Mouse (Mus musculus): Measurements from ENCODE around the gene Lrrc8d.
A peak's percentile ranks its signal among the peaks of the same experiment; 100 is the strongest.
"Not testable (repeated sequence)": the region's sequence is repeated elsewhere in the genome, so short reads cannot be mapped to it uniquely, and the experiment has no call there.

The Lrrc8d gene

DNA sequence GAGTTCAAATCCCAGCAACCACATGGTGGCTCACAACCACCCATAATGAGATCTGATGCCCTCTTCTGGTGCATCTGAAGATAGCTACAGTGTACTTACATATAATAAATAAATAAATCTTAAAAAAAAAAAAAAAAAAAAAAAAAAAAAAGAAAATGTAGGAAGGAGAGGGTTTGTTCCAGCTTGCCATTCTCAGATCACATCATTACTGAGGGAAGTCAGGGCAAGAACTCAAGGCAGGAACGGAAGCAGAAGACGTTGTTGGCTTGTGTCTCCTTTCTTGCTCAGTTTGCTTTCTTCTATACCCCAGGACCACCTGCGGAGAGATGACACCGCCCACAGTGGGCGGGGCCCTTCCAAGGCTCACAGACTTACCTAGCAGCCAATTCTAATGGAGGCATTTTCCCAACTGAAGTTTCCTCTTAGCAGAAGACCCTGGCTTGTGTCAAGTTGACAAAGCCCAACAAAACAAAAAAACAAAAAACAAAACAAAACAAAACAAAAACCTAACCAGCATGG, 165.4 kb downstream of the Lrrc8d start:
- DNase-seq, result not testable (repeated sequence)

DNA sequence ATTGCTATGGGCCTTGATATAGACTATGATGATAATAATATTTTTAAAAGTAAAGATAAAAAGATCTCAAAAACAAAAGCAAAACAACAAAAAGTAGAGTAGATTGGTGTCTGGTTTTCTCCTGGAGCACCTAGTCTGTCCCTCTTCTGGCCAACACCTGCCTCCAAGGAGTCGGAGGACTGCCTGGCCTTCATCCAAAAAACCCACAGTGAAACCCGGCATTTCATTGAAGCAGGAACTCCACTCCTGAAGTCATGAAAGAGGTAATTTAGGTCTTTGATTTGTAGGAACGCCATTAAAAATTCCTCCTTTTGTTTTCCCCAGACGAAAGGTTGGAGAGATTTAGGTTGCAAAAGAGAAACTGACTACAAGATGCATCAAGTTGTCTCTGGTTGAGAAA, 167.7 kb downstream of the Lrrc8d start:
- DNase-seq, result no peak

DNA sequence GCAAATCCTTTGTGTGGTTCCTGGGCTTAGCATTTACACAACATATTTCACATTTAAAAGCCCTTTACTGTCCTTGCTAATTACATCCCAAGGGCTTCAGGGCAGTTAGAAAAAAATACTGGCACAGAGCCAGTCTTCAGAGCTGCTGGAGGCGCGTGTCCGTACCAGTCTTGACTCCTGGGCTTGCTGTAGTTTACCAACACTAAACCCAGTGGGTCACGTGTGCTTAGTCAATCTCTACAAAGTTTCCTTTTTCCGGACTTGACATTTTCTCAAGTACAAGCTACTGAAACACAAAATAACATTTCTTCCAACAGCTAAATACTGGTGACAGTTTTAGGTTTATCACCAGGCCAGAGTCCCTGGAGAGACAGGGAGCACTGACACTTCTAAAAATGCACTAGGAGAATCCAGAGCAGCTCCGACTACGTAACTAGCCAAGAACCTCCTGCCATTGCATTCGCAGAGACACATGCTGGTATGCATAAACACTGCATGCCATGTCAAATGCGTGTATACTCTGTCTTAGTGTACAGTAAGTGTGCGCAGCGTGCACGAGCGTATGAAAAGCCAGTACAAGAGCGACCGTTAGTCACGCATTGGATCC, 168.2 kb downstream of the Lrrc8d start:
- DNase-seq, result no peak

DNA sequence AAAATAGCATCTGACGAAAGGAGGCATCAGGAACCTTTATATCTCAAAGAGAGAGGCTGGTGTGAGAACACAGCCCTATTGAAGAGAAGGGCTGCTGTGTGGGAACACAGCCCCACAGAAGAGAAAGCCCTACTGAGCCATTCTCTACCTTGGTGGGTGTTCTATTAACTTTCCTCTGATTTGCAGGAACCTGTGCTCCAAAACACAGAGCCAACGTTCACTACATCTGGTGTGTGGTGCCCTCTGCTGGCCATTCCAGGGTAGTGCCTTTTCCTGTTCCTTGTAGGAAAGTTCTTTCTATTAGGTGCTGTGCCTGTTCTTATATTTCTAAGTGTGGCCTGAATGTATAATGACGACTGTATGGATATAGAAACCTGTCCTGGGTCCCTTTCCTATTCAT, 168.8 kb downstream of the Lrrc8d start:
- DNase-seq, result peak; percentile 66

DNA sequence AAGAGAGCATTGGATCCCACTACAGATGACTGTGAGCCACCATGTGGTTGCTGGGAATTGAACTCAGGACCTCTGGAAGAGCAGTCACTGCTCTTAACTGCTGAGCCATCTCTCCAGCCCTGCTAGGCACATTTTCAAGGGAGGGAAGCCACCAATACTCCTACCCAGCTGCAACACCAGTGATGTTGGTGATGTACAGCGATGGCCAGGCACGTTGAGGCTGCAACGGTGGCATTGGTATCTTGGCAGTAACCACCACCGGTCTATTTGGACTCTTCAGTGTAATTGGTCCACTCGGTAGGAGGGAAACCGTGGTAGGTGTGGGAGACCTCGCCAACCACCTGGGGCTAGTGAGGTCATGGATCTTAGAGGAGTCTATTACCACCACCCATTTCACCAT, 170.0 kb downstream of the Lrrc8d start:
- DNase-seq, result no peak

DNA sequence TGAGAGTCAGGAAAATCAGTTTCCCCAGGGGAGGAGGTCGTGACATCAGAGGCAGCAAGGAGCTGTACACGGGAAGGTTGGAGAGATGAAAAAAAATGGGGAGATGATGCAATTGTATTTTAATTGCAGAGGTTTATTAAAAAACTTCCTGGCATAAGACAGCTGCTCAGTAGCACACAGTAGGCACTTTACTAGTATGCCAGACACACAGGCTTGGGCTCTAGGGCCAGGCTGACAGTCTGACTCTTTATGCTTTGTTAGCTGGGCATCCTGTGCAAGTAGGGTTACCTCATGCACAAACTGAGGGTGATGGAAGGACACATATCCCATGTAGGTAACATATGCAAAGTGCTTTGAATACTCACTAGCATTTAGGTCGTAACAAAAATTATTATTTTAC, 171.4 kb downstream of the Lrrc8d start:
- no peak for DNase-seq

DNA sequence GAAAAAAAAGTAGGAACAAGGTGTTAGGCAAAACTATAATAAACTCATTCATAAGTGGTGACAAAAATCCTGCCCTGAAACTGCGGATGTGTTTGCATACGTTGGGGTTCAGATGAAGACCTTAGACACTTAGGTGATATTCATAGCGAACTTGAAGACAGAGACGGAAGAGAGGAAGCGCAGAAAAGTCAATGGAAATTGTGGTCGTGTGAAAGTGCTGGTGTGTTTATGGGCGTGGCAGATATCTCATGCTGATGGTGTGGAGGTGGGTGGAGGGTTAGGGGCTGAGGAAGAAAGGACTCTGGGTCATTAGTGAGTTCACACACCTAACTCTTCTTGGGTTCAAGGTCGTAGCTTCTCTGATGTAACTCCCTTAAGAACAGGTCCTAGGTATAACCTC, 172.4 kb downstream of the Lrrc8d start:
- DNase-seq, result no peak

DNA sequence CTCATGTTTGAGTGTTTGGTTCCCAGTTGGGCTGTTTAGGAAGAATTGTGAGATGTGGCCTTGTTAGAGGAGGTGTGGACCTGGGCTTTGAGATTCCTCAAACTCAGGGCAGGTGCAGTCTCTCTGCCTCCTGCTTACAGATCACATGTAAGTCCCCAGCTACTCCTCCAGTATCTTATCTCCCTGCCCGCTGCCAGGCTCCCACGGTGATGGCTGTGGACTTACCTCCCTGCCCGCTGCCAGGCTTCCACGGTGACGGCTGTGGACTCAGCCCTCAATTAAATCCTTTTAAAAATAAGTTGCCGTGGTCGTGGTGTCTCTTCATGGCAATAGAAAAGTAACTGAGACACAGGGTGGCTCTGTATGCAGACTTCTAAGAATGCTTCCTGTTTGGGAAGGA, 173.1 kb downstream of the Lrrc8d start:
- DNase-seq, result no peak

DNA sequence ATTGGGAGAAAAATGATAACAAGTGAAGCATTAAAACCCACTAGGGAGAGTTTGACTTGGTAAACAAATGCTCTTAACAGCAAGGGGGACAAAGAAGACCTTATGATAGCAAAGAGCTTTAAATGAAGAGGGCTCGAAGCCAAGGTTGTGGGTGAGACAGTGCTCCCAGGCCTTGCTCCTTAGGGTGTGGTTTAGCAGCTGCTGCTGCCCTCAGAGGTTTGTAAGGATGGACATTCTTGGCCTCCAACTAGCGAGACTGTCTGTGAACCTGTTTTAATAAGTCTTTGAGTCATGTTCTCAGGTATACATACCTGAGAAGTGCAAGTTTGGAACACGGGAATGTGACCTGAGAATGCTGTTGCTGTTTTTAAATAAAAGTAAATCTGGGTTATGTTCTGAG, 174.0 kb downstream of the Lrrc8d start:
- DNase-seq, result no peak

DNA sequence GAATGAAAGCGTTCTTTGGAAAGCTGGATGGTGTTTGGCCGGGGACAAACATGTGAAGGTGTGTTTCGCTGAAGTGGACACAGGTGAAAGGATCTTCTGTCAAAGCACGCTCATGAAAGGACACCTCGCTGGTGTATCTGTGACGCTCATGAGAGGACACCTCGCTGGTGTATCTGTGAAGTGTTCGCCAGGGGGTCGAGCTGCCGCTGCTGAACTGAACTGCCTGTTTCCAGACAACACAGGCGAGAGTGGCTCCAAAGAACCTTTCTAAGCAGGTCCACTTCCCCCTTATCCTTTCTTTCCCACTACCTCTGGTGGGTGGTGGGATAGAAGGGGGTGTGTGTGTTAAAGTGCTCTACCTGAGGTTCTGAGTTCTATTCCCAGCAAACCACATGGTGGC, 174.7 kb downstream of the Lrrc8d start:
- DNase-seq, result no peak

DNA sequence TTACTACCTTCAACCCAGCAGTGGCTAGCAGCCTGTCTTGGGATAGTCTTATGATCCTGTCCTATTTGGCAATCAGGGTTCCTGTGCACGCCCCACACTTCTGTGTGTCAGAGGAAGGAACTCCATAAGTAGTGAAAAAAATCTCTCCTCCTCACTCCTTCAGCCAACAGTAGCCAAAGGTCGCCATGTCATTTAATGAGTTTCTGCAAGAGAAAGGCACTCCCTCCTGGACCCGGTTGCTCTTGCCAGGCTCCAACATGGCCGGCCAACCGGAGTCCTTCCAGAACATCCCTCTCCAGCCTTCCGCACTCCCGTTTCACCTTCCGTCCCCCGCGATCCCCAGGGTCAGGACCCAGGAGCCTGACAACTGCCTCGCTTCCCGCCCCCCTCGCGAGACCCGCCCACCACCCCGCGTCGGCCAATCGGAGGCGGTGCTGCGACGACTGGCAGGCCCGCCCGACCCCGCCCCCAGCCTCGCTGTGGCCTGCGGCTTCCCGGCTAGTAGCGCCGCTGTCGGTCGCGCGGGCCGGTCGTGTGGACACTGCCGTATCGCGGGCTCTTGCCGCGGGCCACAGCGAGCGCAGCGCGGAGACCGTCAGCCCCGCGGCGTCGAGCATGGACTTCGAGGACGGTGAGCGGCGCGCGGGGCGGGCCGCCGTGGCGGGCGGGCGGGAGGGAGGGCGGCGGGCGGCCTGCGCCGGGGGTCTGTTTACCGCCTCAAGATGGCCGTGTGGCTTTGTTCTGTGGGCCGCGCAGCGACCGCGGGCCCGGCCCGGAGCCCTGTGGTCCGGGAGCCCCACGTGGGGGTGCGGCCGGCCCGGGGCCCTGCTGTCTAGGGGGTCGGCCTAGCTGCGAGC, 176.5 kb downstream of the Lrrc8d start, which contains the start of gene Zfp326:
Gene Zfp326 (plus strand): TSS at position 498 of the 857 bp plus-strand sequence.
- peak; percentile 87 for DNase-seq

DNA sequence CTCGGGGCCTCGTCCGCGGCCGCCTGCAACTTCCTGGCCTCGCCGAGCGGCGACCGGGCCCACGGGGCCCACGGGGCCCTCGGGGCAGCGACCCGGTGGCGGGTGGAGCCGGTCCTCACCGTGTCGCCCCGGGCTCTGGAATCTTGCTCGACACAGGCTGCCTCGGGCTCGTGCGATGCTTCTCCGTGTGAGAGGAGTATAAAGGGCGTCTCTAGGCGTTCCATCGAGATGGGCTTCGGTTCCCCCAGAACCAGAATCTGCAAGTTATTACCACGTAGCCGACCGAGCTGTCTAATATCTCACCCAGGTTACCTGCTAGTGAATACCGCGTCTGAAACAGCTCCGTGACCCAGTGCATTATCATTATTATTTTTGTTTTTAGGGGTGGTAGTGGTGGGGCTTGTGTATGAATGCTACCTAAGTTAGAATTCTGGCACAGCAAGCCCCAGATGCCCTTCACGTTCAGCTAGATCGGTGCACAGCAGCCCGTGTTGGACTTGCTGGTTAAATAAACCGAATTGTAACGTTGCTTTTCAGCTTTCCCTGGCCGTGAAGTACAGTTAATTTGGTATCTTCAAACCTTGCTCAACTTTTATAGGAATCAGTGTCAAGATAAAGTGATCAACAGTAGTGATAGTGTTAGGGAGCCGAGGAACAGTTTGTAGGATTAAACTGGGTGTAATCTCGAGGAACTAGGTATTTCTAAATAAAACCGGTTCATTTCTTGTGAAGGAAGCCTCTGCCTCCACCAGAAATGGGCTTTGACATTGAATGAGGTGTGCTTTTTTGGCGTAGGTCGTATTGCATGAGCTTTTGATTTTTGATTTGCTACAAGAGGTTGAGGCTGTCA, 177.4 kb downstream of the Lrrc8d start:
- DNase-seq, result no peak
